Mouse (Mus musculus) brain, adult 10 weeks (tissue): Measurements from ENCODE around the gene Magea6. TPM values are rescaled to one million over a fixed set of nuclear protein-coding genes. Genes with fewer than 3 reads are reported as not detected.

Experiments used
- polyA plus RNA-seq: library from polyadenylated mRNA; stranded (reverse); fragments of 350-450 nt; fragmentation: Illumina TruSeq; extraction: RNeasy Lipid Tissue Mini Kit (QIAGEN cat#74804); gene quantifications from one replicate; pipeline ENCODE4 v1.2.3, GENCODE M21; 2015; ENCODE audit warnings: low read depth, low replicate concordance

The Magea6 gene
- polyA plus RNA-seq = not detected

DNA sequence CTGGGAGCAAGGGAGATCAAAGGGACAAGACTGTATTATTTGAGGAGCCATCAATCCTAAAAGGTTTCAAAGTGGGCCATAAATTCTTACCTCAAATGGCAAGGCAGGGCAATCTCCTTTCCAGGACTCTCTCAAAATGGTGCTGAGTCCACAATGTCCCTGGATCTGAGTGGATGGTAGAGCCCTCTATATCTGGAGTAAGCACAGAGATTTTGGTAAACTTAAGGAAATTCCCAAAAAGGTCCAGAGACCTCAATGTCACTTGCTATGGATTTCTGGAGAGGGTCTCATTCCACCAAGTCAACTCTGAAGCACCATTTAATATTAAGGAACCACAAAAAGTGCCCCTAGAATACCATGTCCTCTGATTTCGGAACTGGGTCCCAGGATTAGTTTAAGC, at the start of gene Magea6:
Gene Magea6, minus strand, starts transcription at position 101 of the 400 bp plus-strand sequence.

DNA sequence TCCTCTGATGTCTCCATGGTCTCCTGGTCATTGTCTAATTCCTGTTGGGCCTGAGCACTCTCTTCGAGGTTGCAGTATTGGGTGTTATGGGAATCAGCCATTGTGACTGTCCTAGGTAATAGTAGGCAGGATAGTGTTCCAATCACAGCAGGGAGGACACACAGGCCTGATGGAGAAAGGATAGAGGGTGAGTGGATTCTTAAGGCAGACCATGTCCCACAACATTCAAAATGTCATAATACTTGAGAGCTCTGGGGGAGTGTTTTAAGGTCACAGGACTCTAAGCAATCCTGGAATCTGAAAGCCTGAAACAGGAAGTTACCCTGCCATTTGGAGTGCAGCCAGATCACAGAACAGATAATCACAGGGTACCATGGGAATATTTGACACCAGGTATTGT, 13.6 kb upstream of the Magea6 start, which contains the start of gene Magea3:
Gene Magea3, minus strand, starts transcription at position 101 of the 400 bp plus-strand sequence.

DNA sequence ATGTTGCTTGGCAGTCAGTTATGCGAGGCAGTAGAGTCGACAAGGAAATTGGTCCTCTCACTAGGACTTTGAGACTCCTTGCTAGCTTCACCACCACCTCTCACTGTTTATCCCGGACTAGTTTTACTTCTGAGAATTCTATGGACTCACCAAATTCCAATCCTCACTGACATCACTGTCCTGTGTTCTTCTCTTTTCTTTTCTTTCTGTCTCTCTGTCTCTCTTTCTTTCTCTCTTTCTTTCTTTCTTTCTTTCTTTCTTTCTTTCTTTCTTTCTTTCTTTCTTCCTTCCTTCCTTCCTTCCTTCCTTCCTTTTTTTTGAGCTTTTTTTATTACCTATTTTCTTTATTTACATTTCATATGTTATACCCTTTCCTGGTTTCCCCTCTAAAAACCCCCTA, 45.6 kb downstream of the Magea6 start, which contains the start of gene Cldn34b1:
Gene Cldn34b1, minus strand, starts transcription at position 101 of the 400 bp plus-strand sequence.

Other genes with a start within 250 kb of the Magea6 start
- not detected for gene Cldn34b1, start 45.7 kb downstream of the Magea6 start, polyA plus RNA-seq
- gene Magea3, start 13.5 kb upstream of the Magea6 start, polyA plus RNA-seq = not detected
- gene Magea8, start 59.9 kb upstream of the Magea6 start, polyA plus RNA-seq = not detected
- not detected for gene Magea5, start 127.2 kb upstream of the Magea6 start, polyA plus RNA-seq
- gene Magea1, start 153.8 kb upstream of the Magea6 start, polyA plus RNA-seq = not detected
- not detected for gene Magea2, start 157.7 kb upstream of the Magea6 start, polyA plus RNA-seq
- gene Cldn34b2, start 192.4 kb upstream of the Magea6 start, polyA plus RNA-seq = not detected